Mouse (Mus musculus) kidney, adult 2 months (tissue): ENCODE results near the gene E4f1. TPM values are rescaled to one million over a fixed set of nuclear protein-coding genes. Genes with fewer than 3 reads are reported as not detected.

Source experiments
- DNase-seq: peaks from one replicate; pipeline ENCODE4 v3.0.0; 2021
- H3K27ac ChIP-seq: fragments of 200-500 bp; 2 replicates; pipeline ENCODE4 v1.5.1; 2012; ENCODE audit warnings: low read depth, low read length, control low read depth, inconsistent platforms; ENCODE audit not compliant: insufficient read depth
- H3K27me3 ChIP-seq: fragments of 200-500 bp; replicated peaks from 2 replicates; pipeline ENCODE4 v1.6.1; 2012; ENCODE audit warnings: mild to moderate bottlenecking, moderate library complexity, low read length, inconsistent platforms; ENCODE audit not compliant: control insufficient read depth, insufficient read depth
- H3K36me3 ChIP-seq: fragments of 200-500 bp; 2 replicates; pipeline ENCODE4 v1.6.1; 2012; ENCODE audit warnings: mild to moderate bottlenecking, moderate library complexity, low read length, inconsistent platforms; ENCODE audit not compliant: control insufficient read depth, insufficient read depth
- H3K4me1 ChIP-seq: fragments of 200-500 bp; 2 replicates; pipeline ENCODE4 v1.6.1; 2011; ENCODE audit warnings: low read length; ENCODE audit not compliant: control insufficient read depth, insufficient read depth
- H3K4me3 ChIP-seq: fragments of 200-500 bp; 2 replicates; pipeline ENCODE4 v1.5.1; 2011; ENCODE audit warnings: mild to moderate bottlenecking, low read depth, low read length, control low read depth; ENCODE audit not compliant: insufficient read depth
- CTCF ChIP-seq: fragments of 200-500 bp; conservative IDR thresholded peaks from 2 replicates; pipeline ENCODE4 v1.5.1; 2011; ENCODE audit warnings: low read depth, mild to moderate bottlenecking, control low read depth, low read length, moderate library complexity, mixed read lengths; ENCODE audit not compliant: insufficient read depth, insufficient read length
- POLR2A ChIP-seq: fragments of 200-500 bp; IDR thresholded peaks from one replicate; pipeline ENCODE4 v1.6.1; 2011; ENCODE audit warnings: low read depth, low read length, control low read depth
- WGBS: fragments of 180-500 bp; shearing (Covaris S2); methylation state at CpG from one replicate; pipeline ENCODE4 v1.1.7; 2018; 5-methylcytosine and 5-hydroxymethylcytosine counted together
- polyA plus RNA-seq: library from polyadenylated mRNA; depleted of rRNA; stranded (reverse); fragments of >200 nt; gene quantifications from 2 replicates; pipeline ENCODE4 v1.2.3, GENCODE M21; 2012; rRNA removed

E4f1 gene
- polyA plus RNA-seq, 1 experiment = 63.7 TPM

DNA sequence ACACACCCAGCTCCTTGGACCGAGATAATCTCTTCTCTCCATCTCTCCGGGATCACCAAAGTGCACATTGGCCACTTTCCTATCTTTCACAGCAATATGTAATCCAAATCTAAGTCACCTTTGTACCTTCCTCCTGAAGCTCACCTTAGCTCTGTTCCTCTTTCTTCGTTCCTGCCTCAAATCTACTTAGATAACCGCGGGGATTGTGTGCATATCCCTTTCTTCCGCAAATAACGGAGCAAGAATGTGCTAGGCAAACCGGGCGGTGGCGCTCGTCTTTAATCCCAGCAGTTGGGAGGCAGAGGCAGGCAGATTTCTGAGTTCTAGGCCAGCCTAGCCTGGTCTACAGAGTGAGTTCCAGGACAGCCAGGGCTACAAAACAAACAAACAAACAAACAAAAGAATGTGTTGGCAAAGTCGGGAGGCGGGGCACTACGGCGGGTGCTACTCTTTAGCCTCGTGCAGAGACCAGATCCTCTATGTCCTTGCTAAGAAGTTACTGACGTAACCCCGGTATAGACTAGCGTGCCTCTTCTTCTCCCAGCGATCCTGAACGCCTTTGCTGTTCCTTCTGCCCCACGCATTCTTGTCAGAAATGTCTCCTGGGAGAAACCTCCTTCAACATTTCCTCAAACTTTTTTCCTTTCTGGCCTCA lies 56.4 kb downstream of the E4f1 start:
- Histone ChIP-seq H3K36me3 (no peaks in the 10 kb centered on the region; the same call in 1 of the 2 replicates), H3K4me1 (peaks cover 13% of the 10 kb centered on the region; the same call in 1 of the 2 replicates), H3K27ac (peak overlapping the region; percentile 40), H3K27me3 (no peaks in the 10 kb centered on the region), H3K4me3 (peak overlapping the region; percentile 55)
- DNase-seq = peak; percentile 35
- TF ChIP-seq CTCF (no peak; the same call in 1 of the 2 replicates), POLR2A (no peak)
- 18% methylated on average over 22 of the region's 22 CpGs for WGBS

DNA sequence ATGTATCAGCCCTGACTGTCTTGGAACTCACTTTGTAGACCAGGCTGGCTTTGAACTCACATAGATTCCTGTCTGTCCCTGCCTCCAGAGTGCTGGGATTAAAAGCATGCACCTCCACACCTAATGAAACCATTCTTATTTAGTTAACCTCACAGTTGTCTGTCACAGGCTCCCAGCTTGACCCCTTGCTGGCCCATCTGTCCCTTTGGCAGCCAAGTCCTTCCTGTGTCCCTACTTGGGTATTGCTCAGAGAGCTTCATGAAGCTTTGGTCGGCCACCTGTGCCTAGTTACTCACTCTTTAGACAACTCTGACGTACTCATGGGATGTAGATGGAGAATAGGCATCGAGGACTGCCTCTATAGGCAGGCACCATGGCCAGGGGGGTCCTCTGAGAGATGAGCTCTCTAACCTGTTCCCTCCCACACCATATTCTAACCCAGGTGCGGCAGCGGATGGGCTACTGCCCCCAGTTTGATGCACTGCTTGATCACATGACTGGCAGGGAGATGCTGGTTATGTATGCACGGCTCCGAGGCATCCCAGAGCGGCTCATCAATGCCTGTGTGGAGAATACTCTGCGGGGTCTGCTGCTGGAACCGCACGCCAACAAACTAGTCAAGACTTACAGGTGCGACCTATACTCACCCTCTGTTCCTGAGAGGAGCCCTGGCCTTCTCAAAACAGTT lies 62.9 kb downstream of the E4f1 start:
- H3K27me3 ChIP-seq = no peaks in the 10 kb centered on the region
- peaks cover 5% of the 10 kb centered on the region for H3K36me3 ChIP-seq
- H3K4me3 ChIP-seq = no peak overlapping the region
- TF ChIP-seq CTCF (no peak), POLR2A (no peak)
- no peaks in the 10 kb centered on the region for H3K4me1 ChIP-seq
- H3K27ac ChIP-seq = no peak overlapping the region
- DNase-seq = no peak
- 86% methylated on average over 12 of the region's 12 CpGs for WGBS

- Histone ChIP-seq H3K27ac (no peak overlapping the region), H3K4me1 (no peaks in the 10 kb centered on the region), H3K36me3 (peaks cover 1% of the 10 kb centered on the region), H3K27me3 (no peaks in the 10 kb centered on the region), H3K4me3 (no peak overlapping the region)
- TF ChIP-seq POLR2A (no peak), CTCF (no peak)
- no peak for DNase-seq
- 81% methylated on average over 3 of the region's 3 CpGs for WGBS
These were observed 67.7 kb downstream of the E4f1 start for GRCm38 (mm10) chr17:24402371-24402770.

DNA sequence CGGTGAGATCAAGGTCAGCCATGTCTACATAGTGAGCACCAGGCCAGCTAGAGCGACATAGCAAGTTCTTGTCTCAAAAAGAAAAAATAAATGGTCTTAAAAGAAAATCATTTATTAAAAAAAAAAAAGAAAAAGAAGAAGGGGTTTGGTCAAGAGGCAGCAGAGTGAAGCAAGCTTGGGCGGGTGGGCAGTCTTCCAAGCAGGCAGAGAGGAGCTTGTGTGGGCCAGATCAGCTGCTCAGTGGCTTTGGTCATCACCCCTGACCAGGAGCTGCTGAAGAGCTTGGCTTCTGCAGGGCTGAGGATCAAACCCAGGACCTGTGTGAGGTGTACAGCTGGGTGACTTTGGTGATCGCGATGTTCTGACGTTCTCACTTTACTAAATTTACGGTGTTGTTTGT lies 75.7 kb downstream of the E4f1 start:
- H3K27me3 ChIP-seq = no peaks in the 10 kb centered on the region
- no peaks in the 10 kb centered on the region; the same call in 1 of the 2 replicates for H3K36me3 ChIP-seq
- no peaks in the 10 kb centered on the region for H3K4me1 ChIP-seq
- WGBS = 73% methylated on average over 7 of the region's 7 CpGs
- peak; percentile 13 for DNase-seq
- H3K4me3 ChIP-seq = no peak overlapping the region
- H3K27ac ChIP-seq = no peak overlapping the region
- TF ChIP-seq POLR2A (no peak), CTCF (no peak)

Other genes with a start within 250 kb of the E4f1 start
- 4.6 and 5.2 TPM in 2 replicates for gene Tedc2, start 249.5 kb downstream of the E4f1 start, polyA plus RNA-seq
- gene Ccnf, start 218.8 kb downstream of the E4f1 start, polyA plus RNA-seq = 0.56 and 0.61 TPM in 2 replicates
- 0.16 and 0.31 TPM in 2 replicates for gene Abca17, start 119.2 kb downstream of the E4f1 start, polyA plus RNA-seq
- 214 and 230 TPM in 2 replicates for gene Abca3, start 118.4 kb downstream of the E4f1 start, polyA plus RNA-seq
- 73.0 and 76.9 TPM in 2 replicates for gene Rnps1, start 55.7 kb downstream of the E4f1 start, polyA plus RNA-seq
- gene Eci1, start 43.7 kb downstream of the E4f1 start, polyA plus RNA-seq = 196 and 222 TPM in 2 replicates
- 7.6 and 8.8 TPM in 2 replicates for gene Dnase1l2, start 27.2 kb downstream of the E4f1 start, polyA plus RNA-seq
- gene Pgp, start 79 bp upstream of the E4f1 start, polyA plus RNA-seq = 38.7 and 46.5 TPM in 2 replicates
- gene Bricd5, start 3.6 kb upstream of the E4f1 start, polyA plus RNA-seq = 0.56 and 0.96 TPM in 2 replicates
- 26.1 and 32.1 TPM in 2 replicates for gene Mlst8, start 8.8 kb upstream of the E4f1 start, polyA plus RNA-seq
- 0.52 and 0.80 TPM in 2 replicates for gene Caskin1, start 18.3 kb upstream of the E4f1 start, polyA plus RNA-seq
- gene Traf7, start 57.6 kb upstream of the E4f1 start, polyA plus RNA-seq = 108 and 124 TPM in 2 replicates
- gene Rab26, start 63.9 kb upstream of the E4f1 start, polyA plus RNA-seq = 0.56 and 0.58 TPM in 2 replicates
- gene Pkd1, start 79.5 kb upstream of the E4f1 start, polyA plus RNA-seq = 34.6 and 42.9 TPM in 2 replicates
- 152 and 174 TPM in 2 replicates for gene Tsc2, start 162.3 kb upstream of the E4f1 start, polyA plus RNA-seq
- 13.6 and 15.8 TPM in 2 replicates for gene Nthl1, start 162.4 kb upstream of the E4f1 start, polyA plus RNA-seq
- 111 and 123 TPM in 2 replicates for gene Slc9a3r2, start 180.0 kb upstream of the E4f1 start, polyA plus RNA-seq
- gene Npw, start 188.1 kb upstream of the E4f1 start, polyA plus RNA-seq = not detected in 2 replicates
- 44.3 and 57.6 TPM in 2 replicates for gene Zfp598, start 199.4 kb upstream of the E4f1 start, polyA plus RNA-seq
- 1.5 and 2.2 TPM in 2 replicates for gene Syngr3, start 219.6 kb upstream of the E4f1 start, polyA plus RNA-seq
- gene Gfer, start 225.8 kb upstream of the E4f1 start, polyA plus RNA-seq = 29.8 and 34.7 TPM in 2 replicates
- gene Noxo1, start 225.9 kb upstream of the E4f1 start, polyA plus RNA-seq = 5.6 and 7.1 TPM in 2 replicates
- gene Tbl3, start 237.3 kb upstream of the E4f1 start, polyA plus RNA-seq = 48.6 and 49.4 TPM in 2 replicates
- gene Rnf151, start 247.8 kb upstream of the E4f1 start, polyA plus RNA-seq = 0.16 and 0.91 TPM in 2 replicates
- gene Rps2, start 247.8 kb upstream of the E4f1 start, polyA plus RNA-seq = 2,444 and 2,611 TPM in 2 replicates